Mouse (Mus musculus) skeletal muscle tissue, adult 2 months (tissue): ENCODE data around the gene 1810024B03Rik.
"Not testable (repeated sequence)": the region's sequence is repeated elsewhere in the genome, so short reads cannot be mapped to it uniquely, and the experiment has no call there.

Source experiments
- DNase-seq: peaks from one replicate; pipeline ENCODE4 v3.0.0-alpha.2; 2012; ENCODE audit warnings: low read depth, low spot score

Gene 1810024B03Rik

DNA sequence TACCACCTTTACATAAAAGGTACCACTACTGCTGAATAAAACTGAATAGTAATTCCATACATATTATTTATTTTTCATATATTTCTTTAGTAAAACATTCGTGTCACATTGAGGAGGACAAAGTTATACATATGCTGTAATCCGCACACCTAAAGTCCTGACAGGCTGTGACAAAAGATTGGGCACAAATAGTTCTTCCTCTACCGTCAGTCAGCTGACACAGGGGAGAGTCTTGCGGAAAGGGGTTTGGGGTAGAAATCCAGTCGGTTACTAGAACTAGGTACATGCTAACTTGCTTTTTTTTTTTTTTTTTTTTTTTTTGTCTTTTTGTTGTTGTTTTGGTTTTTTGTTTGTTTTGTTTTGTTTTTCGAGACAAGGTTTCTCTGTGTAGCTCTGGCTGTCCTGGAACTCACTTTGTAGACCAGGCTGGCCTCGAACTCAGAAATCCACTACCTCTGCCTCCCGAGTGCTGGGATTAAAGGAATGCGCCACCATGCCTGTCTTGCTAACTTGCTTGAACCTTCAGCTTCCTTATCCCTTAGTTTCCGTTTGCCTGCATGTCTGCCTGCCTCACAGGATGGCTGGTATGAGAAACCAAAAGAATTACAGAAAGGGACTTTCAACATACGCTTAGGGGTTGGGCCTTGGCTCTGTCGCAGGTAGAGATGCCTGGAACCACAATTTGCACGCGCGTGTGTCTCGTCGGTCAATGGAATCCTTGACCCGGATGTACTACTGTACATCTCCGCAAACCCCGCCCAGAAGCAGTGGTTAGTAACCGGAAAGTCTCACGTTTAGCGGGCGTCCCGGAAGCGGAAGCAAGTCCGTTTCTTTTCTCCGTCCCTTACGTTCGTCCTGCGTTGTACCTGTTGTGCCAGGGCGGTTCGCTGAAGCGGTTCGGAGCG is at the start of gene 1810024B03Rik, which contains the start of gene Snrnp200:
Gene 1810024B03Rik (minus strand): TSS at position 734 of the 905 bp plus-strand sequence.
Gene Snrnp200 (plus strand): TSS at position 840 of the 905 bp plus-strand sequence.
- peak; percentile 92 for DNase-seq

DNA sequence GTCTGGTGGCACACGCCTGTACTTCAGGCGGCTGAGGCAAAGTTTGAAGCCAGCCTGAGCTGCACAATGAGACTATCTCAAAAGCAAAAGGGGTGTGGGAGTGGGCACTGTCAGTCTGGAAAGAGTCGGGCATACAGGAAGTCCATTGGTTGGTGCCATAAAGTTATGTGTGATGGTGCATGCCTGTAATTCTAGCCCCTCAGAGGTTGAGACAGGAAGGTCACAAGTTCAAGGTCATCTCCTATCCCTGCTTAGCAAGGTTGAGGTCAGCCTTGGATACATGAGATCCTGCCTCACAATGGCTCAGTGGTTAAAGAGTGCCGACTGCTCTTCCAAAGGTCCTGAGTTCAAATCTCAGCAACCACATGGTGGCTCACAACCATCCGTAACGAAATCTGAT is 47.2 kb upstream of the 1810024B03Rik start:
- no peak for DNase-seq

DNA sequence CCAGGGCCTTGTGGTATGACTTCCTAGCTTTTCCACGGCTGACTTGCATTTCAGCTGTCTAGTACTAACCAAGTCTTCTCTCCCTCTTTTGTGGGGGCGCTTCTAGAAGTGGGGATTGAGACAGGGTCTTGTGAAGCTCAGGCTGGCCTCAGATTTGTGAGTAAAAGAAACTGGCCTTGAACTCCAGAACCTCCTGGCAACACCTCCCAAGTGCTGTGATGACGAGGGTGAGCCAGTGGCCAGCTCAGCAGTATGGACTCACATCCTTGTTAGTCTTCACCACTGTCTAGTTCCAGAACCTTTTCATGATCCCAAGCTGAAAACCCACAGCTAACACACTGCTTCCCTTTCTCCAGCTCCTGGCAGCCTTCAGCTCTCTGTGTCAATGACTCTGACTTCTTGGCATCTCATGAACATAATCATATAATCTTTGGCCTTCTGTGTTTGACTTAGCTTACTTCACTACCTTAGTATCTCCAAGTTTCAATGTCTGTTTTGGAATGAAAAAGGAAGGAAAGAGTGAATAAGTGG is 46.6 kb upstream of the 1810024B03Rik start:
- DNase-seq, result no peak

DNA sequence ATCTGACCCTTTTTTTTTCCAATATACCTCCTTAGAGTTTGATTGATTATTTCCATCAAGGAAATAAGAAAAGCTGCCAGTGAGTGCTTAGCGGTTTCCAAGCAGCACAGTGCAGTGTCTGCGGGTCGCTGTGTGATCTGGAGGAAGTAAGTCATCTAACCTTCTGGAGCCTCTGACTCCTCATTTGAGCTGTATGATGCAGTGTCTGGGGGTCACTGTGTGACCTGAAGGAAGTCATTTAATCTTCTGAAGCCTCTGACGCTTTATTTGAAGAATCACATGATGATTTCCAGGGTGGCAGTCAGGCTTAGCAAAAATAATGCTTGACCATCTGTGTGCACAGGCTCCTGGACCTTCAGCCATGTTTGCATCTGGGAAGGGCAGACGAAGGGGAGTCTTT is 44.7 kb upstream of the 1810024B03Rik start:
- no peak for DNase-seq

DNA sequence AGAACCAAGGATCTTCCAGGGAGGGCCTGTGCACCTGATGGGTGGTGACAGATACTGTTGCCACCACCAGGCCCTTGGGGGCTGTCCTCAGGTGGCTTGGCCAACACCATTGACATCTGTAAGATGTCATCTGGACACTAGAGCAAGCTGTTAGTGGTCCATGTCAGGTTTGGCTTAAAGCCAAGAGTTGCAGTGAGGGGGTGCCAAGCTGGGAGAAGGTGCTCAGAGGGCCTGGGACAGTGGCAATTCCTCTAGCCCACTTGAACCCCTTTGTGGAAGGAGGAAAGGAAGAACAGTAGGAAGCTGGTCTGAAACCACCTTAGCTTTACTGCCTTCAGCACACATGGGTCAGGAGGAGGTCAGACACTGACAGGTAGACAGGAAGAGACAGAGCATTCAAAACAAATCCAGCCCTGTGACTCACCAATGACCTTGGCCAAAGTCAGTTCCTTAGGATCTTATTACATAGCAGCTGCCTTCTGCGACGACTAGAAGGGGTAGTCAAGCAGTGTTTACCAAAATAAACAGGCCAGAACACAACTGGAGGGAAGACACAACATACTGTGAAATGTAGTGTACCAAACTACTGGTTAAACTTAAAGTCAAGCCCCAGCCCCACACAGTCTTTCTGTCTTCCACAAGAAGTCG is 43.9 kb upstream of the 1810024B03Rik start:
- DNase-seq, result peak; percentile 83

DNA sequence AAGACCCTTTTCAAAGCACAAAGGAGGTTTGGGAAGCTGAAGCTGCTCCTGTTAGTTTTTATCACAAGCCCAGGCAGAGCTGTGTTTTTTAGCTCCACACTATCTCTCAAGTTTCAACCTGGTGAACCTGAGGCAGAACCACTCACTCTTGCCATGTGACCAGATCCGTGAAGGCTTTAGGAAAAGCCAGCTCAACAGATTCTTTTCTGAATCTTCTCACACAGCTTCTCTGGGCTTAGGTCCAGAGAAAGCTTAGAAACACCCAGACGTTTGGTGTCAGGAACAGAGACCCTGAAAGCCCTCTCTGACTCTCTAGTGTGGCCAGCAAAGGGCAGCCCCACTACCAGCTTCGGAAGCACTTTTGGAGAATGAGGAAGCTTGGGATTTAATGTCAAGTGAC is 43.4 kb upstream of the 1810024B03Rik start:
- DNase-seq, result peak; percentile 70

DNA sequence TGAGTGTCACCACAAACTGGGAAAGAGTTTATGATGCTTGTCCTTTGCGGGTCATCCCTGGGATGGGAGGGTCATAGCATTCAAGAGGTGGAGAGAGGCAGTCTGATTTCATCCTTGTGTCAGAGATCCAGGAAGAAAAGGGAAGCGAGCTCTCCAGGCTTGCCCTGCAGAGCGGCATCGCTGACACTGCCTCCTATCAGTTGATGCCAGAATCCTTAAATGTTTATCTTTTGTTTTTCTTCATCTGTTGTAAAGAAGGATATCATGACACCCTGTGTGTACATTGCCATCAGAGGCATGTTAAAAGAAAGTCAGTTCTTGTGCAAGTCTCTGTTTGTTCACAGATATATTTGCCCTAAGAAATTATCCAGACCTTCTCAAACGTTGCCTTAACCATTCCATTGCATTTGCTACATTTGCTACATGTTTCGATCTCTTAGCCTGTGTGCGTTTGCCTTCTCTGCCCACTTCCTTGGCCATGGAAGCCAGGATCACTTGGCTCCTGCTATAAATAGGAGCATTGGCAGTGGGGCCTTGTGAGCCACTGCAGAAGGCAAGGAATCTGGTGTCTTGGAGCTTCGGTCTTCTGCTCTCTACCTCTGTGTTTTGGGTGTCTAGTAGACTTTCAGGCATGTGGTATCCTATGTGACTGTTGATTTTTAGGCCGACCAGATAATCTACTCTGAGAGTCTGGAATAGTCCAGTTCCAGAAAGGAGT is 42.4 kb upstream of the 1810024B03Rik start:
- peak; percentile 66 for DNase-seq

DNA sequence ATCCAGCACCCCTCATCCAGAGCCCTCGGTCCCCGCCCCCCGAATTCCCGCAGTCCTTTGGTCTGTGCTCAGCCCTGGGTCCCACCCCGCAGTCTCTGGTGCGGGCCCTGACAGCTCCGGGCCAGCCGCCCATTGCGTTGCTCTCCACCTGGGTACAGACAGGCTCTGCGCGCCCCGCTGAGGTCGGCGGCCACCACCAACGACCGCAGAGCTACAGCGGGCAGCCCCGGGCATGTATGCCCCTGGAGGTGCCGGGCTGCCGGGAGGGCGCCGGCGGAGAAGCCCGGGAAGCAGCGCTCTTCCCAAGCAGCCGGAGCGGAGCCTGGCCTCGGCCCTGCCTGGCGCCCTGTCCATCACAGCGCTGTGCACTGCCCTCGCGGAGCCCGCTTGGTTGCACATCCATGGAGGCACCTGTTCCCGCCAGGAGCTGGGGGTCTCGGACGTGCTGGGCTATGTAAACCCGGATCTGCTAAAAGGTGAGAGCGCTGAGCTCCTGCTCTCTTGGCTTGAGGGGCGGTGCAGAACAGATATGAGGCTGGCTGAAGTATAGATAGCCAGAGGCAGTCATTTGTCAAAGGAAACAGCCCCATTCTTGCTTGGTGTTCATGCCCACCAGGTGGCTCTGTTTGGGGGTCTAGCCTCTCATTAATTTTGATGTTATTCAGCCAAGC is 40.4 kb upstream of the 1810024B03Rik start:
- DNase-seq, result no peak

DNA sequence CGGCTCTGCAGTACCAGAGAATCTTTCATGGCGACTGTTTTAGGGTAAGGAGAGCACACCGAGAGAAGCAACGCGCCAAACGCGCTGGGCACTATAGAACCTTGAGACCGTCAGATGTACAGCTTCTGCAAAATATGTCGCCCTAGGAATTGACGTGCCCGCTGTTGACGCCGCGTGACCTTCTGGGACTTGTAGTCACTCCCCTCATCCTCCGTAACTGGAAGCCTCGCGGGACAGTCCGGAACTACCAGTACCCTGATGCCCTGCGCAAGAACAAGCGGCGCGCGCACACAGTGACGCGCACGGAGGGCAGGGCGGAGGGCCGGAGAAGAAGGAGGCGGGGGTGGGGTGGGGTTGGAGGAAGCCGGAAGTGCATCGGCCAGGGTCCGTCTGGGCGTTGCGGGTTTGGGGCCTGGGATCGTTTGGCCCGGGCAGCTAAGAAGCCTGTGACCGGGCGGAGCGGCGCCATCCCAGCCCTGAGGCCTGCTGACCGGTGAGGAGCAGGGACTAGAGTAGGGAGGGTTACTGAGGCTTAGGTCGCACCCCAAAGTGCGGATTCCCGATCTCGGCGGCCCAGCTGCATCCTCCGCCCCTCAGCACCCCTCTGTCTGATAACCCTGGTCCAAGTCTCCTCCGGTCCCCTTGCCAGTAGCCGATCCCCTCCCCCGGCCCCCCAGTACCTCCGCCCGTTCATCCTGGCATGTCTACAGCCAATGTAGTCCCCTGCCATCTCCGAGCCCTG is 39.7 kb upstream of the 1810024B03Rik start, which contains the start of the genes Ciao1 and Tmem127:
Gene Ciao1 (minus strand): TSS at position 225 of the 742 bp plus-strand sequence.
Gene Tmem127 (plus strand): TSS at position 317 of the 742 bp plus-strand sequence.
- peak; percentile 99 for DNase-seq

DNA sequence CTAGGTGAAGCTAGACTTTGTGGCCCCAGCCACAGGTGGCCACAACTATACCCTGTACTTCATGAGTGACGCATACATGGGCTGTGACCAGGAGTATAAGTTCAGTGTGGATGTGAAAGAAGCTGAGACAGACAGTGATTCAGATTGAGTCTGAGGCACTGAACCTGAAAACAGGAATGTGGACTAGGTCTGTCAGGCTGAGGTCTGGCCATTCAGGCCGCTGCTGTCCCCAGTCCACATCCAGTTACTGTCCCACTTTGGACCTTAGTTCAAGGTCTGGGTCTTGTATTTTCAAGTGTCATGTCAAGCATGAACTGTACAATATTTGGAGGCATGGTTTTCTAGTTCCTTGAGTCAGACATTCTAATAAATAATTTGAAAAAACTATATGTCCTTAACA is 32.0 kb upstream of the 1810024B03Rik start:
- DNase-seq, result no peak

DNA sequence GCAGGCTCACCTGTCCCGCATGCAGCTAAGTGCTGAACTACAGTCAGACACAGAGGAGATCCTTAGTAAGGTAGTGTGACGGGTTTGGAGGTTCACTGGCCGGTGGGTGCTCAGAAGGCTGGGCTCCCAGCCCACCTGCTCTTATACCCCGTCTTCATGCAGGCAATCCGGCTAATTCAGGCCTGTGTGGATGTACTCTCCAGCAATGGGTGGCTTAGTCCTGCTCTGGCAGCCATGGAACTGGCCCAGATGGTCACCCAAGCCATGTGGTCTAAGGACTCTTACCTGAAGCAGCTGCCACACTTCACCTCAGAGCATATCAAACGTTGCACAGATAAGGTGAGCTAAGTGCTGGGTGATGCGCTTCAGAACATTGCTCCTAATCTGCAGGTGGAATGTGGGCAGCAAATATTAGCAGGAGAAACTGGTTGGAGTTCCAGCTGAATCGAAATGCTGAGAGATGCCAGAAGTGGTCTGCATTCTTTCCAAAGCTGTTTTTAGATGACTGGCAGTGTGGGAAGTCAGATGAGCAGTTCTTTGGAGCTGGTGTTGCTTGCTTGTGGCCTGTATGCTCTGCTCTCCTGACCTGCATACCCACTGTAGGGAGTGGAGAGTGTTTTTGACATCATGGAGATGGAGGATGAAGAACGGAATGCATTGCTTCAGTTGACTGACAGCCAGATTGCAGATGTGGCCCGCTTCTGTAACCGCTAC is 30.0 kb upstream of the 1810024B03Rik start:
- no peak for DNase-seq

DNA sequence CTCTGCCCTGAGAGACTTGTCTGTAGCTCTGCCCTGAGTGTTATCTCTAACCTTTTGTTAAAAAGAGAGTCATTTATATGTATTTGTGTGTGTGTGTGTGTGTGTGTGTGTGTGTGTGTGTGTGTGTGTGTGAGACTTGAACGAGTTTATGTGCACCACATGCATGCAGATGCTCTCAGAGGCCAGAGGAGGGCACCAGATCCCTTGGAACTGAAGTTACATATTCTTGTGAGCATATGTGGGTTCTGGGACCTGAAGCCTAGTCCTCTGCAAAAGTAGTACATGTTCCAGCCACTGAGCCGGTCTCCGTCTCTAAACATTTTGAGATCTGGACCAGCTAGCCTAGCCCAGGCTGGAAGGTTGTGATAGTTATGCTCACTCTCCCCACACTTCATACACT is 17.2 kb upstream of the 1810024B03Rik start:
- no peak for DNase-seq

DNA sequence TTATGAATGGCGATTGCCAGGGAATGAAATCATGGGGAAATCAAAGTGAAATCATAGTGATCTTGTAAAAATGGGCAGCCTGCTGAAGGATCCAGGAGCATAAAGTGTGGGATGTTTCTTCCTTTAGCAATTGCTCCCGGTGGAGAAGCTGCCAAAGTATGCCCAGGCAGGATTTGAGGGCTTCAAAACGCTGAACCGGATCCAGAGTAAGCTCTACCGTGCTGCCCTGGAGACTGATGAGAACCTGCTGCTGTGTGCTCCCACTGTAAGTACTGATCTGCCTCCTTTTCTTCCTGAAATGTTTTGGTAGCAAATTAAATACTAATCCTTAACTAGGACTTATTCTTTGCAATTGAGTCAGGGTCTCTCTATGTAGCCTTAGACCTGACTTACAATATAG is 9.7 kb upstream of the 1810024B03Rik start:
- DNase-seq, result no peak

DNA sequence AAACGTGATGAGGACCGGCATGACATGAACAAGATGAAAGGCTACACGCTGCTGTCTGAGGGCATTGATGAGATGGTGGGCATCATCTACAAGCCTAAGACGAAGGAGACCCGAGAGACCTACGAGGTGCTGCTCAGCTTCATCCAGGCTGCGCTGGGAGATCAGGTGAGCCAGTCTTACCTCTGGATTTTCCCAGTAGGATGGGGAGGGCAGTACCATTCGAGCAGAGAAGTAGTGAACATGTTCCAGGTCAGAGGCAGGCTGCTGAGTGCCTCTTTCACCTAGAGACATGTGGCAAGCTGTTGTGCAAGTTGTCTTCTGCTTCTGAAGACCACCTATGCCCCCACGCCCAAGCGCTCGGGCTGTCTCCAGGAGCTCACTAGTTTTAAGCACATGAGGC is 2.6 kb upstream of the 1810024B03Rik start:
- DNase-seq, result no peak

DNA sequence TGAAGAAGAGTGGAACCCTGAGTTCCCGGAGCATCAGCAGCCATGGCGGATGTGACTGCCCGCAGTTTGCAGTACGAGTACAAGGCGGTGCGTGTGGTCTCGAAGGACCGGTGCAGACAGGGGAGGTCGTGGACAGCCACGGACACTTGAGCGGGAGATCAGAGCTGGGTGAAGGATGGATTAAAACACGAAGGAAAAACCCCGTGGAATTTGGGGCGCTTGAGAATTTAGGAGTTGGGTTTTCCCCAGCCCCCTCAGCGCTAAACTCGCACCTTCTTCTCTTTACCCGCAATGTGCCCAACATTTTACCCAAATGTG is 331 bp upstream of the 1810024B03Rik start:
- no peak for DNase-seq

DNA sequence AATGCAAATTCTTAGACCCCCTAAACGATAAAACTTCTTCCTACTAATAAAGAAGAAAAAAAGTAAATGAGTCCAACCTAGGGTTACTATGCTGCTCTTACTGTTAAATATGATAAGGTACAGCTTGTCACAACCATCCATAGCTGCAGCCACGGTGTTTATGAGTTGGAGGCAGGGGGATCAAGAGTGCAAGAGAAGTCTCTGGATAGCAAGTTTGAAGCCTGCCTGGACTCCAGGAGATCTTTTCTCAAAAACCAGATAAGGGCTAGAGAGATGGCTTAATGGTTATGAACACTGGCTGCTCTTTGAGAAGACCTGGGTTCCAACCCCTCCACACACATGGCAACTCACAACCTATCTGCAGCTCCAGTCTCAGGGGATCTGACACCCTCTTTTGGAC is 1.2 kb downstream of the 1810024B03Rik start:
- DNase-seq, result no peak

DNA sequence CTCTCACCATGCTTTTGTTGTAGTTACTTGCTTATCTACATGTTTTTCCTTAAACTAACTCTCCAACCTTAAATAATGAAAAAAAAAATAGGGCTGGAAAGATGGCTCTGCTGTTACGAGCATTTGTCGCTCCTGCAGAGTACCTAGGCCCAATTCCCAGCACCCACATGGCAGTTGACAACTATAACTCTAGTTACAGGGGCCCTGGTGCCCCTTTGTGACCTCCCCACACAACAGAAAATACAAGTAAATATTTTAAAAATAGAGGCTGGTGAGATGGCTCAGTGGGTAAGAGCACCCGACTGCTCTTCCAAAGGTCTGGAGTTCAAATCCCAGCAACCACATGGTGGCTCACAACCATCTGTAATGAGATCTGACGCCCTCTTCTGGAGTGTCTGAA is 2.1 kb downstream of the 1810024B03Rik start:
- DNase-seq, result not testable (repeated sequence)

DNA sequence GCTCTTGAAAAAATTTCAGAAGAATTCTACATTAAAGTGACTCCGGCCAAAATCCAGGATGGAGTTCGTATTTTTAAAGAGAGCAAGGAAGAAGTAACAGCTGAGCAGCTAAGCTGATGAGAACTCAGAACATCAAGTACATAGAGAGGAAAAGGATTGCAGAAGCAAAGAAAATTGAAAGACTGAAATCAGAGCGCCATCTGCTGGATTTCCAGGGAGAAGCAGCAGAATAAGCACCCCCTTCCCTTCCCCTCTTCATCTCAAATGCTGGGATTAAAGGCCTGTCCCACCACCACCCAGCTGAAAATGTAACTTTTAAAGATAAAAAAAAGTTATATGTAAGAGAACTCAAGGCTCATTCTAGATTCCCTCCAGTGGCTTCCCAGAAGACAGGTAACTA is 3.1 kb downstream of the 1810024B03Rik start:
- DNase-seq, result peak; percentile 30

DNA sequence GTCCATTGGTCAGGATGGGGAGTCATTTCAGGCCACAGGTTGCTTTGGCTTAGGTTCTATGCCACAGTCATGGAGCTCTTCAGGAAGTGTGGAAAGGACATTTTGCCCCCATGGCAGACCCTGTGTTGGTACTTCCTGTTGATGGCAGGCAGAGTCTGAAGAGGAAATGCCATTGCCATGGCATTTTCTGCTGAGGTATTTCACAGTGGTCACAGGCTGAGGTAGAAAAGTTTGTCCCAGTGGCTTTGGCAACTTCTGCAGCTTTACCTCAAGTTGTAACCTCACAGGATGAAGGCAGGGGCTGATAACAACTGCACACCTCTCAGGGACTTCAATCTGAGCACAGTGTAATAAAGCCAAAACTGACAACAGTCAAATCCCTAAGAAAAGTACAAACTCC is 18.5 kb downstream of the 1810024B03Rik start:
- DNase-seq, result no peak
